Mouse (Mus musculus): ENCODE results near the gene Atp6v0a1.

DNA sequence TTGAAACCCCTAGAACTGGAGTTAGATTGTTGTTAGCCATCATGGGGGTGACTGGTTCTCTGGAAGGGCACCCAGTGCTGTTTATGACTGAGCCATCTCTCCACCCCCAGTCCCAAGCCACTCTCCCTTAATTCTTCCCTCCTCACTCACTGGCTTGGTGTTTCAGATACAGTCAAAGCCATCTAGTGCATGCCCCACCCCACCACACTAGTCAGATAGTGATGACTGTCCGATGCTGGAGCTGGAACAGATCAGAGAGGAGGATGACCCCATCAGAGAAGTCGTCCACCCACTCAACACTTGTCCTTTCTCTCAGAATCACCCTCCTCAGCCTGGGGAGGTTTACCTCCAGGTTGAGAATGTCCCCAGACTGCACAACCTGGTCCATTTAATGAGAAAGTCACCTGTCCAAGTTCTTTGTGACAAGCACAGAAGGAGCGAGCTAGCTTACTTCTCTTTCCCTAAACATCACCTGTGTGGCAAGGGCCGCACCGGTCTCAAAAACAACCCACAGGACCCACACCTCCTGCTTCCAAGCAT, 41.3 kb upstream of the Atp6v0a1 start:
- no peak for TF ChIP-seq CTCF (IDR thresholded peaks at IDR 0.05; ENCODE audit: borderline replicate concordance, control insufficient read depth, extremely low read depth, insufficient read depth, low read length, poor library complexity)
- TF ChIP-seq POLR2A (IDR thresholded peaks at IDR 0.05; ENCODE audit: control insufficient read depth, extremely low read depth, insufficient read depth, low read length, poor library complexity) = no peak
